Mouse (Mus musculus): Measurements from ENCODE around the gene Saa3. TPM values are rescaled to one million over a fixed set of nuclear protein-coding genes. Genes with fewer than 3 reads are reported as not detected.

Saa3 gene
- polyA plus RNA-seq, 1 experiment from 2014 or later = 0.55 TPM

DNA sequence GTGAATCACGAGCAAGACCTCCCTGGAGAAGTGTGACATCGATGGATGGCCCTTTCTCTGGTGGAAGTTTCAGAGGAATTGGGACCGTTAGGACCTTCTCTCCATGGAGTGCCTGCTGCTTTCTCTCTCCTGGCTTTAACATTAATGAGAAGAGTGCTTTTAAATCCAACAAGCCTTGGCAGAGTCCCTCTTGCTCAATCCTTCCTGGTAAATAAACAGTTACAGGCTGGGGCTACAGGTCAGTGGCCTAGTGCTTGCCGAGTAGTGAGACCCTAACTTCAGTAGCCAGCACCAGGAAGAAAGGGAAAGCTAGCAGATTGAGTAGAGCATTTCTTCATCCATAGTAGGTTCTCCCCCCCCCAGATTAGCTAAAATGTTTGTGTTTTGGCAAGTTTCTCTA is 17.0 kb upstream of the Saa3 start, which contains the start of gene Saa4:
Gene Saa4, minus strand, starts transcription at position 146 of the 400 bp plus-strand sequence.
- no peak for ATAC-seq (replicated peaks; ENCODE audit: low FRiP score)
- H3K4me1 ChIP-seq = no peaks in the 10 kb centered on the region
- no peak within 1 kb of the TSS for H3K27ac ChIP-seq
- no peaks in the 10 kb centered on the region for H3K36me3 ChIP-seq
- H3K27me3 ChIP-seq = no peaks in the 10 kb centered on the region
- H3K9ac ChIP-seq = no peak within 1 kb of the TSS
- WGBS = 72% methylated on average over 4 of the region's 4 CpGs
- H3K9me3 ChIP-seq (replicated peaks) = peaks cover 3% of the 10 kb centered on the region; the same call in 1 of the 2 replicates
- no peak within 1 kb of the TSS for H3K4me2 ChIP-seq
- no peak within 1 kb of the TSS for H3K4me3 ChIP-seq (replicated peaks)

DNA sequence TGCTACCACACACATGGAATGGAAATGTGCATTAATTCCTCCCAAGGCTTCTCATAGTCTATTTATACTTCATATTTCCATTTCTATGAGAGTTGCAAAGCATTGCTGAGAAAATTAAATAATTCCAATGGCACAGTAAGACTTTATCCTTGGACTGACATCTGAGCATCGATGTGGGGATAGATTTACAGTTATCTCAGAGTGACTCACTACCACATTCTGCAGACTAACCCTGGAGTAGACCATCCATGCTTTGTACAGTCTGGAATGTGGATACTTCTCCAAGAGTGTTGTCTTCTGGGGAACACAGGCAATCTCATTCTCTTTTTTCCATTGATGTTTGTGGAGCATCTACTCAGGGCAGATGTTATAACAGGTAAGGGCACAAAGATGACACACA is 12.1 kb upstream of the Saa3 start:
- H3K27ac ChIP-seq = no peak overlapping the region
- no peak for ATAC-seq (replicated peaks; ENCODE audit: low FRiP score)
- WGBS = 83% methylated on average over 1 of the region's 1 CpGs

DNA sequence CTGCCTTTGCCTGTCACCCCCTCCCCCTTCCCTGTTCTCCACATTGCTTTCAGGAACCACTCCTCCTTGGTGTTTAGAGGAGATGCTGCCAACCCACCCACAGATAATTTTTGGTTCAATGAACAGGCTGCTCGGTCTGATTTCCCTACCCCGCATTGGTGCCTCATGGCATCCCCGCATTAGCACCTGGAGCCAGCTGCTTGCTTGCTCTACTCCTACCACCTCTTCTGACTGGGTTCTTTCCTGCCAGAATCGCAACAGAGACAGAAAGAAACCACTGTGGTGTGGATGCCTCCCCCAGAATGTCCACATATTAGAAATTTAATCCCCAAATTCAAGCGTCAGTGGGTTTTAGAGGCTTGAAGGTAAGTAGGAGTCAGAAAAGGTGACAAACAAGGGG is 8.9 kb upstream of the Saa3 start:
- no peak overlapping the region for H3K4me3 ChIP-seq (replicated peaks)
- H3K9me3 ChIP-seq (replicated peaks) = no peaks in the 10 kb centered on the region
- no peak overlapping the region; the same call in 1 of the 2 replicates for H3K4me2 ChIP-seq
- WGBS = 43% methylated on average over 5 of the region's 5 CpGs
- ATAC-seq (replicated peaks; ENCODE audit: low FRiP score) = peak; percentile 71
- H3K9ac ChIP-seq = no peak overlapping the region
- no peaks in the 10 kb centered on the region for H3K27me3 ChIP-seq
- no peaks in the 10 kb centered on the region for H3K36me3 ChIP-seq
- peak overlapping the region; percentile 29 for H3K27ac ChIP-seq
- H3K4me1 ChIP-seq = peaks cover 9% of the 10 kb centered on the region; the same call in 1 of the 2 replicates

More for the DNA sequence above, 12.1 kb upstream of the Saa3 start:
- no peaks in the 10 kb centered on the region for H3K9me3 ChIP-seq (replicated peaks)
- no peaks in the 10 kb centered on the region for H3K27me3 ChIP-seq
- H3K9ac ChIP-seq = no peak overlapping the region
- no peak overlapping the region for H3K4me3 ChIP-seq (replicated peaks)
- no peaks in the 10 kb centered on the region for H3K36me3 ChIP-seq
- no peak overlapping the region for H3K4me2 ChIP-seq
- H3K4me1 ChIP-seq = peaks cover 9% of the 10 kb centered on the region; the same call in 1 of the 2 replicates

DNA sequence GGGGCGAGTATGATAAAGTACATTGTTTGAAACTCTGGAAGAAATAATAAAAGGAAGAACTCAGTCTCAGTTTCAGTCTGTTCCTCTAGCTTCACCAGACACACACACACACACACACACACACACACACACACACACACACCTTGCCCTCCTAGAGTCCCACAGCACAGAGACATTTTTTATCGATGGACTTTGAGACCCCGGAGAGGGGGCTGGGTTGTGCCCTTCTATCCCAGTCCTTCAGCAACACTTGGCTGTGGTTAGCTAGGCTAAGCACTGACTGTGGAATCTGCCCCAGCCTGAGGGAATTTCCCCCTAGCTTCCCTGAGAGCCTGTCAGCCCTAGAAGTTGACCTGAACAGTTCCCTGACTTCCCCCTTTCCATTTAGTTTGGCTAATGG is 8.3 kb upstream of the Saa3 start:
- Histone ChIP-seq H3K4me3 (replicated peaks) (no peak overlapping the region), H3K9me3 (replicated peaks) (no peaks in the 10 kb centered on the region), H3K27me3 (no peaks in the 10 kb centered on the region), H3K4me2 (no peak overlapping the region), H3K9ac (no peak overlapping the region), H3K4me1 (peaks cover 9% of the 10 kb centered on the region; the same call in 1 of the 2 replicates), H3K27ac (peak overlapping the region; percentile 29), H3K36me3 (no peaks in the 10 kb centered on the region)
- 68% methylated on average over 3 of the region's 3 CpGs for WGBS
- peak; percentile 22; the same call in 1 of the 2 replicates for ATAC-seq (replicated peaks; ENCODE audit: low FRiP score)

DNA sequence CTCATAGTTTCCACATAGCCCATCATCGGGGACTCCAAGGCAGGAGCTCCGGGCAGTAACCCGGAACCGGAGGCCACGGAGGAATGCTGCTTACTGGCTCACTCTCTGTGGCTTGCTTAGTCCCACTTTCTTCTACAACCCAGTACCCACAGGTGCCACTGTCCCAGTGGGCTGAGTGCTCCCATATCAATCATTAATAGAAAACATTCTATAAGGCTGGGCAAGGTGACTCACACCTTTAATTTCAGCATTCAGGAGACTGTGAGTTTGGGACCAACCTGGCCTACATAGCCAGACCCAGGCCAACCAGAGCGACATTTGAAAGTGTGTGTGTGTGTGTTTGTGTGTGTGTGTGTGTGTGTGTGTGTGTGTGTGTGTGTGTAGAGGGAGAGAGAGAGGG is 7.9 kb upstream of the Saa3 start:
- Histone ChIP-seq H3K4me2 (no peak overlapping the region), H3K27ac (no peak overlapping the region), H3K27me3 (no peaks in the 10 kb centered on the region), H3K4me1 (peaks cover 9% of the 10 kb centered on the region; the same call in 1 of the 2 replicates), H3K9ac (no peak overlapping the region), H3K36me3 (no peaks in the 10 kb centered on the region), H3K4me3 (replicated peaks) (no peak overlapping the region), H3K9me3 (replicated peaks) (no peaks in the 10 kb centered on the region)
- WGBS = 84% methylated on average over 6 of the region's 6 CpGs
- ATAC-seq (replicated peaks; ENCODE audit: low FRiP score) = no peak

DNA sequence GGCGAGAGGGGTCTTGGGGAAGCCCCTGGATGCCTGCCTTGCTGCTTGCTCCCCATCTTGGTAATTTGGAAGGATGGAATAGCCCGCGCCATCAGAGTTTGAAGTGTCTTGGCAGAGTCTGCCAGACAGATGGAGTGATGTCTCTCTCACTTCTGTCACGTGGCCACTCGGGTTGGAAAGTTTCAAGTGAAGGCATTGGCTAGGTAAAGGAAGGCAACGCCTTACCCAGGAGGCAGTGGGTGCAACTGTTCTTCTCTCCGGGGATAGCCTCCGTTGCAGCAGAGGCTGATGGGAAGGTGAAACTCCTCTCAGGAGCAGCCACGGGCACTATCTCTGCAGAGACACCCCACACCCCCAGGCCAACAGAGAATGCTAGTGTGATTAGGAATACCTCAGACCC is 5.0 kb upstream of the Saa3 start:
- Histone ChIP-seq H3K27me3 (peaks cover 4% of the 10 kb centered on the region; the same call in 1 of the 2 replicates), H3K9me3 (replicated peaks) (no peaks in the 10 kb centered on the region), H3K9ac (no peak overlapping the region), H3K4me3 (replicated peaks) (no peak overlapping the region), H3K36me3 (no peaks in the 10 kb centered on the region), H3K27ac (no peak overlapping the region), H3K4me2 (no peak overlapping the region), H3K4me1 (peaks cover 9% of the 10 kb centered on the region; the same call in 1 of the 2 replicates)
- WGBS = 82% methylated on average over 9 of the region's 9 CpGs
- no peak for ATAC-seq (replicated peaks; ENCODE audit: low FRiP score)

DNA sequence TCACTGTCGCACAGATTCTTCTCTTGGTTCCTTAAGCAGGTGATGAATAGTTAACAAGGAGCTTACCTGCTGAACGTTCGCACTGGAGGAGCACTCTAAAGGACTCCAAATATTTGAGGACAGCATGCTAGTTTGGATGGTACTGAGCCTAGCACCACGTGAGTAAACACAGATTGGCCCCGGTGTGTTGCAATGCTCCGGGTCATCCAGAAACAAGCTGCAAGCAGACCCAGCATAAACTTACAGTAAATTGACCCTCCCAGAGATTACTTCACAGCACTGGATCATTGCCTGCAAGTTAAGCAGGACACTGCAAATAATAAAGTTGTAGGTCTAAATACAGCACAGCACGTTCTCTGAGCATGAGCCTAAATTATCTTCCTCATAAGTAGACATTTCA is 4.0 kb upstream of the Saa3 start:
- no peak for ATAC-seq (replicated peaks; ENCODE audit: low FRiP score)
- WGBS = 83% methylated on average over 7 of the region's 7 CpGs

GRCm38 (mm10) chr7:46718591-46719270 is 3.2 kb upstream of the Saa3 start:
- Histone ChIP-seq H3K27ac (no peak overlapping the region), H3K9ac (no peak overlapping the region), H3K4me1 (peaks cover 5% of the 10 kb centered on the region; the same call in 1 of the 2 replicates), H3K4me3 (replicated peaks) (no peak overlapping the region), H3K4me2 (no peak overlapping the region), H3K9me3 (replicated peaks) (no peaks in the 10 kb centered on the region), H3K36me3 (no peaks in the 10 kb centered on the region), H3K27me3 (peaks cover 4% of the 10 kb centered on the region; the same call in 1 of the 2 replicates)
- WGBS = 78% methylated on average over 7 of the region's 7 CpGs
- no peak for ATAC-seq (replicated peaks; ENCODE audit: low FRiP score)

More for the DNA sequence above, 4.0 kb upstream of the Saa3 start:
- Histone ChIP-seq H3K9ac (no peak overlapping the region), H3K4me3 (replicated peaks) (no peak overlapping the region), H3K27ac (no peak overlapping the region), H3K9me3 (replicated peaks) (no peaks in the 10 kb centered on the region), H3K4me1 (peaks cover 9% of the 10 kb centered on the region; the same call in 1 of the 2 replicates), H3K27me3 (peaks cover 4% of the 10 kb centered on the region; the same call in 1 of the 2 replicates), H3K4me2 (no peak overlapping the region), H3K36me3 (no peaks in the 10 kb centered on the region)

DNA sequence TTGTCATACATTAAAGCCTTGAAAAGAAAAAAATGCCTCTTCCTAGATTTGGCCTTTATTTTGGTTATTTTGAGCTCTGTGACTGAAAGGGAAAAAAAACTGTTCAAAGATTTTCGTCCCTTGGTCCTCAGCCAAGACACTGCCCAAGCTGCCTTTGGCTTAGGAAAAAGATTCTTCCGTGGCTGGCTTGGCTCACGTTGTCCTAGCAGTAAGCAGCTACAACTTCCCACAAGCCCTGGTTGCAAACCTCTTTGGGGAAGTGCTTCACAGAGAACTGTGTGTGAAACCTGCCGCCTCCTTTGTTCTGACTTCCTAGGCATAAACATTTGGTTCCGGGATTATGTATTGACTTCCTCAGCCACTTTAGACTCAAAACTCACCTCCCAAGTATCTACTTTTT is 1.4 kb upstream of the Saa3 start:
- WGBS = 45% methylated on average over 5 of the region's 5 CpGs
- H3K4me2 ChIP-seq = no peak overlapping the region
- no peak overlapping the region for H3K27ac ChIP-seq
- H3K9ac ChIP-seq = no peak overlapping the region
- ATAC-seq (replicated peaks; ENCODE audit: low FRiP score) = no peak
- H3K4me1 ChIP-seq = no peaks in the 10 kb centered on the region
- H3K36me3 ChIP-seq = no peaks in the 10 kb centered on the region
- H3K9me3 ChIP-seq (replicated peaks) = no peaks in the 10 kb centered on the region
- peaks cover 4% of the 10 kb centered on the region; the same call in 1 of the 2 replicates for H3K27me3 ChIP-seq
- no peak overlapping the region for H3K4me3 ChIP-seq (replicated peaks)

DNA sequence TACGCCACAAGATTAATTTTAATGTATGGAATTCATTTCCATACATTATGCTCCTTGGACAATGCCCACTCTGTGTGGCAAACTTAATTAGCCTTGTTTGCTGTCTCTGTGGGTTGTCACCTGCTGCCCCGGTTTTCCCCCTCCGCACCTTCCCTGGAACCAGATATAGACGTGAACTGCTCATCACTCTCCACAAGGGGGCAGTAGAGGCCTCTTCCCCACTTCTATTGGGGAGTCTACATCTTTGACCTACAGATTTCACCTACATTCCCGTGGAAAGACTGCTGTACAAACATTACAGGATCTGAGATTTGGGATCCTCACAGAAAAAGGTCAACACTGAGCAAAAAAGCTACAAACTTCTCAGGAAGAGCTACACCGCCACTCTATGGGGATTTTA is 982 bp downstream of the Saa3 start:
- no peak overlapping the region for H3K27ac ChIP-seq
- H3K9me3 ChIP-seq (replicated peaks) = no peaks in the 10 kb centered on the region
- no peak for ATAC-seq (replicated peaks; ENCODE audit: low FRiP score)
- peaks cover 4% of the 10 kb centered on the region; the same call in 1 of the 2 replicates for H3K27me3 ChIP-seq
- H3K4me2 ChIP-seq = no peak overlapping the region
- H3K36me3 ChIP-seq = no peaks in the 10 kb centered on the region
- 32% methylated on average over 6 of the region's 6 CpGs for WGBS
- H3K4me3 ChIP-seq (replicated peaks) = no peak overlapping the region
- H3K9ac ChIP-seq = no peak overlapping the region
- H3K4me1 ChIP-seq = peaks cover 2% of the 10 kb centered on the region

DNA sequence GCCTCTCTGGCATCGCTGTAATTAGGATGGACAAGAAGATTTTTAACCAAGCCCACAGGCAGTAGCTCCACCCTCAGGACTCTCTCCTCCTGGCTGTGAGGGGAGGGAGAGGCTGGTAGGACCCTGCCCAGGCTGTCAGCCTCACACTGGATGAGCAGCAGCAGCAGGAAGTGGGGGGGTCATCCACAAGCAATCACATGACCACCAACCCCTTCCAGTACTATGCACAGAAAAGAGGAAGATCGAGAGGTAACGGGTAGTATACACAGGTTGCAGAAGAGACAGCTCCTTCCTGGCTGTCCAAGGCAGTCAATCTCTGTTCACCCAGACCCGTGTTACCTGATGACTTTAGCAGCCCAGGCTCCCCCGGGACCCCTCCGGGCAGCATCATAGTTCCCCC is 3.2 kb downstream of the Saa3 start:
- H3K4me1 ChIP-seq = peaks cover 7% of the 10 kb centered on the region
- WGBS = 69% methylated on average over 6 of the region's 6 CpGs
- H3K36me3 ChIP-seq = peaks cover 13% of the 10 kb centered on the region
- peaks cover 4% of the 10 kb centered on the region; the same call in 1 of the 2 replicates for H3K27me3 ChIP-seq
- H3K9me3 ChIP-seq (replicated peaks) = no peaks in the 10 kb centered on the region
- ATAC-seq (replicated peaks; ENCODE audit: low FRiP score) = no peak
- H3K9ac ChIP-seq = no peak overlapping the region
- H3K27ac ChIP-seq = no peak overlapping the region
- H3K4me3 ChIP-seq (replicated peaks) = no peak overlapping the region
- no peak overlapping the region for H3K4me2 ChIP-seq

GRCm38 (mm10) chr7:46710390-46710844 is 5.1 kb downstream of the Saa3 start, which contains the start of gene Saal1:
Gene Saal1, minus strand, starts transcription at chr7:46710680.
- Histone ChIP-seq H3K36me3 (peaks cover 31% of the 10 kb centered on the region), H3K9ac (peak within 1 kb of the TSS; percentile 86), H3K9me3 (replicated peaks) (no peaks in the 10 kb centered on the region), H3K27ac (peak within 1 kb of the TSS; percentile 89), H3K27me3 (no peaks in the 10 kb centered on the region), H3K4me3 (replicated peaks) (peak within 1 kb of the TSS; percentile 85), H3K4me2 (peak within 1 kb of the TSS; percentile 56), H3K4me1 (peaks cover 7% of the 10 kb centered on the region)
- ATAC-seq (replicated peaks; ENCODE audit: low FRiP score) = peak; percentile 98
- WGBS = 0% methylated on average over 38 of the region's 38 CpGs

Data from kidney, embryonic 15.5 days (tissue).